Mouse (Mus musculus) midbrain, embryonic 16.5 days (tissue): ENCODE results near the gene Etnk2. TPM values are rescaled to one million over a fixed set of nuclear protein-coding genes. Genes with fewer than 3 reads are reported as not detected.

ENCODE experiments used
- ATAC-seq: fragments of 200-750 bp; cut with Nextera tagmentation; 2 replicates; pipeline ENCODE4 v1.8.0; 2017; ENCODE audit warnings: moderate TSS enrichment
- H3K27ac ChIP-seq: fragments of 300-500 bp; sonication (generic); 2 replicates; pipeline ENCODE4 v1.5.1; 2014; ENCODE audit warnings: mild to moderate bottlenecking, low read length, mixed read lengths
- H3K27me3 ChIP-seq: fragments of 300-500 bp; sonication (generic); 2 replicates; pipeline ENCODE4 v1.6.1; 2014; ENCODE audit warnings: low read depth, low read length, mixed read lengths; ENCODE audit not compliant: control insufficient read depth, insufficient read depth
- H3K36me3 ChIP-seq: fragments of 300-500 bp; sonication (generic); 2 replicates; pipeline ENCODE4 v1.6.1; 2014; ENCODE audit warnings: mild to moderate bottlenecking, low read length, moderate library complexity, mixed read lengths; ENCODE audit not compliant: control insufficient read depth, insufficient read depth
- H3K4me1 ChIP-seq: fragments of 300-500 bp; sonication (generic); 2 replicates; pipeline ENCODE4 v1.6.1; 2014; ENCODE audit warnings: mild to moderate bottlenecking, low read length, mixed read lengths; ENCODE audit not compliant: control insufficient read depth, insufficient read depth
- H3K4me2 ChIP-seq: fragments of 300-500 bp; sonication (generic); 2 replicates; pipeline ENCODE4 v1.6.1; 2014; ENCODE audit warnings: mild to moderate bottlenecking, low read length, mixed read lengths
- H3K4me3 ChIP-seq: fragments of 300-500 bp; sonication (generic); 2 replicates; pipeline ENCODE4 v1.5.1; 2014; ENCODE audit warnings: low read depth, mild to moderate bottlenecking, low read length, moderate library complexity, mixed read lengths
- H3K9ac ChIP-seq: fragments of 300-500 bp; sonication (generic); 2 replicates; pipeline ENCODE4 v1.6.1; 2014; ENCODE audit warnings: low read depth, low read length, mixed read lengths
- H3K9me3 ChIP-seq: fragments of 300-500 bp; sonication (generic); replicated peaks from 2 replicates; pipeline ENCODE4 v1.6.1; 2014; ENCODE audit warnings: mild to moderate bottlenecking, low read length, mixed read lengths; ENCODE audit not compliant: control insufficient read depth, poor library complexity, severe bottlenecking
- WGBS: fragments of 180-500 bp; shearing (Covaris S2); extraction: QIAGEN DNeasy Blood & Tissue Kit; methylation state at CpG from one replicate; pipeline ENCODE4 v1.1.7; 2014; 5-methylcytosine and 5-hydroxymethylcytosine counted together
- polyA plus RNA-seq: library from polyadenylated mRNA; unstranded; fragments of >200 nt; fragmentation: Nextera tagmentation; extraction: Ambion mirVana; gene quantifications from 2 replicates; pipeline ENCODE4 v1.2.1, GENCODE M21; 2015

The Etnk2 gene
- polyA plus RNA-seq, 1 experiment from 2014 or later = 26.5 TPM

- WGBS = 47% methylated on average over 7 of the region's 7 CpGs
- no peaks in the 10 kb centered on the region for H3K36me3 ChIP-seq
- no peak overlapping the region for H3K4me2 ChIP-seq
- no peaks in the 10 kb centered on the region for H3K9me3 ChIP-seq
- peaks cover 3% of the 10 kb centered on the region for H3K4me1 ChIP-seq
- no peaks in the 10 kb centered on the region for H3K27me3 ChIP-seq
- H3K4me3 ChIP-seq = no peak overlapping the region
- no peak overlapping the region for H3K27ac ChIP-seq
- 0 out of 2 replicates have a peak overlapping the region, but pooled peaks have one; percentile 31 for H3K9ac ChIP-seq
- no peak for ATAC-seq
Measured at GRCm38 (mm10) chr1:133415086-133415485, 51.7 kb downstream of the Etnk2 start.

GRCm38 (mm10) chr1:133415505-133415904 is 52.1 kb downstream of the Etnk2 start:
- ATAC-seq = no peak

GRCm38 (mm10) chr1:133416472-133416871 is 53.1 kb downstream of the Etnk2 start:
- H3K4me2 ChIP-seq = no peak overlapping the region
- no peaks in the 10 kb centered on the region for H3K27me3 ChIP-seq
- no peak overlapping the region for H3K27ac ChIP-seq
- H3K36me3 ChIP-seq = no peaks in the 10 kb centered on the region
- H3K9ac ChIP-seq = no peak overlapping the region
- no peaks in the 10 kb centered on the region for H3K9me3 ChIP-seq
- H3K4me3 ChIP-seq = no peak overlapping the region
- no peak for ATAC-seq
- WGBS = 95% methylated on average over 7 of the region's 7 CpGs
- H3K4me1 ChIP-seq = peaks cover 5% of the 10 kb centered on the region

More at GRCm38 (mm10) chr1:133415505-133415904, 52.1 kb downstream of the Etnk2 start:
- Histone ChIP-seq H3K9me3 (no peaks in the 10 kb centered on the region), H3K27ac (no peak overlapping the region), H3K4me1 (peaks cover 3% of the 10 kb centered on the region), H3K36me3 (no peaks in the 10 kb centered on the region), H3K9ac (0 out of 2 replicates have a peak overlapping the region, but pooled peaks have one; percentile 31), H3K4me3 (no peak overlapping the region), H3K4me2 (no peak overlapping the region), H3K27me3 (no peaks in the 10 kb centered on the region)
- WGBS = 48% methylated on average over 6 of the region's 6 CpGs

GRCm38 (mm10) chr1:133417113-133417512 is 53.7 kb downstream of the Etnk2 start:
- WGBS = 66% methylated on average over 3 of the region's 3 CpGs
- peaks cover 8% of the 10 kb centered on the region for H3K4me1 ChIP-seq

GRCm38 (mm10) chr1:133417539-133417938 is 54.2 kb downstream of the Etnk2 start:
- no peaks in the 10 kb centered on the region for H3K36me3 ChIP-seq
- no peak overlapping the region for H3K27ac ChIP-seq
- H3K4me1 ChIP-seq = peaks cover 12% of the 10 kb centered on the region
- WGBS = 82% methylated on average over 1 of the region's 1 CpGs
- no peaks in the 10 kb centered on the region for H3K27me3 ChIP-seq
- ATAC-seq = no peak
- H3K4me2 ChIP-seq = no peak overlapping the region; the same call in 1 of the 2 replicates
- H3K9ac ChIP-seq = no peak overlapping the region
- H3K4me3 ChIP-seq = no peak overlapping the region
- H3K9me3 ChIP-seq = no peaks in the 10 kb centered on the region

More at GRCm38 (mm10) chr1:133417113-133417512, 53.7 kb downstream of the Etnk2 start:
- no peak for ATAC-seq
- H3K4me2 ChIP-seq = no peak overlapping the region
- no peaks in the 10 kb centered on the region for H3K9me3 ChIP-seq
- H3K27me3 ChIP-seq = no peaks in the 10 kb centered on the region
- H3K4me3 ChIP-seq = no peak overlapping the region
- H3K36me3 ChIP-seq = no peaks in the 10 kb centered on the region
- no peak overlapping the region for H3K27ac ChIP-seq
- no peak overlapping the region for H3K9ac ChIP-seq

- Histone ChIP-seq H3K9ac (peak overlapping the region; percentile 47), H3K9me3 (no peaks in the 10 kb centered on the region), H3K27me3 (no peaks in the 10 kb centered on the region), H3K36me3 (no peaks in the 10 kb centered on the region), H3K4me2 (peak overlapping the region; percentile 57), H3K4me1 (peaks cover 14% of the 10 kb centered on the region), H3K4me3 (peak overlapping the region; percentile 24), H3K27ac (no peak overlapping the region)
- ATAC-seq = peak; percentile 32; the same call in 1 of the 2 replicates
- 13% methylated on average over 28 of the region's 28 CpGs for WGBS
Measured at GRCm38 (mm10) chr1:133418164-133418800, 54.9 kb downstream of the Etnk2 start.

GRCm38 (mm10) chr1:133419178-133419834 is 55.9 kb downstream of the Etnk2 start:
- H3K4me2 ChIP-seq = no peak overlapping the region
- H3K9me3 ChIP-seq = no peaks in the 10 kb centered on the region
- 80% methylated on average over 3 of the region's 3 CpGs for WGBS
- no peak overlapping the region for H3K4me3 ChIP-seq
- H3K4me1 ChIP-seq = peaks cover 14% of the 10 kb centered on the region
- no peaks in the 10 kb centered on the region for H3K36me3 ChIP-seq
- H3K27me3 ChIP-seq = no peaks in the 10 kb centered on the region
- no peak for ATAC-seq
- no peak overlapping the region for H3K9ac ChIP-seq
- H3K27ac ChIP-seq = no peak overlapping the region

- no peak overlapping the region for H3K9ac ChIP-seq
- H3K27me3 ChIP-seq = no peaks in the 10 kb centered on the region
- H3K4me1 ChIP-seq = peaks cover 14% of the 10 kb centered on the region
- no peak overlapping the region for H3K4me3 ChIP-seq
- ATAC-seq = no peak
- no peaks in the 10 kb centered on the region for H3K36me3 ChIP-seq
- no peaks in the 10 kb centered on the region for H3K9me3 ChIP-seq
- WGBS = 63% methylated on average over 3 of the region's 3 CpGs
- H3K4me2 ChIP-seq = 0 out of 2 replicates have a peak overlapping the region, but pooled peaks have one; percentile 8
- no peak overlapping the region for H3K27ac ChIP-seq
Measured at GRCm38 (mm10) chr1:133420491-133420890, 57.1 kb downstream of the Etnk2 start.

GRCm38 (mm10) chr1:133421061-133421460 is 57.7 kb downstream of the Etnk2 start:
- Histone ChIP-seq H3K27me3 (no peaks in the 10 kb centered on the region), H3K9me3 (no peaks in the 10 kb centered on the region), H3K27ac (no peak overlapping the region), H3K4me1 (peaks cover 14% of the 10 kb centered on the region), H3K4me2 (0 out of 2 replicates have a peak overlapping the region, but pooled peaks have one; percentile 8), H3K9ac (no peak overlapping the region), H3K36me3 (no peaks in the 10 kb centered on the region), H3K4me3 (no peak overlapping the region)
- WGBS = 39% methylated on average over 2 of the region's 2 CpGs
- ATAC-seq = no peak
